Mouse (Mus musculus) naive thymus-derived CD4-positive, alpha-beta T cell, adult 2 months (primary cell): ENCODE data around the gene Calm4.
"Not testable (repeated sequence)": the region's sequence is repeated elsewhere in the genome, so short reads cannot be mapped to it uniquely, and the experiment has no call there.

Experiments
- DNase-seq: peaks from one replicate; pipeline ENCODE4 v3.0.0-alpha.2; 2011; ENCODE audit warnings: low read depth

Calm4 gene

GRCm38 (mm10) chr13:3837312-3837807 lies at the start of gene Calm4:
Gene Calm4, plus strand, starts transcription at chr13:3837757.
- DNase-seq = not testable (repeated sequence)

GRCm38 (mm10) chr13:3788588-3788987 lies 49.0 kb upstream of the Calm4 start:
- DNase-seq = no peak

- DNase-seq = no peak
These were observed 48.0 kb upstream of the Calm4 start for GRCm38 (mm10) chr13:3789531-3789930.

- DNase-seq = no peak
These were observed 40.9 kb upstream of the Calm4 start for GRCm38 (mm10) chr13:3796649-3797048.

- DNase-seq = no peak
These were observed 38.8 kb upstream of the Calm4 start for GRCm38 (mm10) chr13:3798751-3799150.

GRCm38 (mm10) chr13:3799386-3799785 lies 38.2 kb upstream of the Calm4 start:
- DNase-seq = no peak

GRCm38 (mm10) chr13:3804186-3804585 lies 33.4 kb upstream of the Calm4 start, which contains the start of gene Calml3:
Gene Calml3, minus strand, starts transcription at chr13:3804316.
- DNase-seq = no peak

- no peak for DNase-seq
These were observed 32.4 kb upstream of the Calm4 start for GRCm38 (mm10) chr13:3805132-3805531.

GRCm38 (mm10) chr13:3805638-3806037 lies 31.9 kb upstream of the Calm4 start:
- no peak for DNase-seq

GRCm38 (mm10) chr13:3807131-3807827 lies 30.3 kb upstream of the Calm4 start:
- DNase-seq = no peak

- DNase-seq = no peak
These were observed 19.4 kb upstream of the Calm4 start for GRCm38 (mm10) chr13:3818012-3818739.

- DNase-seq = no peak
These were observed 18.8 kb upstream of the Calm4 start for GRCm38 (mm10) chr13:3818740-3819076.

GRCm38 (mm10) chr13:3822105-3822504 lies 15.5 kb upstream of the Calm4 start:
- no peak for DNase-seq

GRCm38 (mm10) chr13:3825726-3826125 lies 11.8 kb upstream of the Calm4 start:
- DNase-seq = no peak

GRCm38 (mm10) chr13:3831546-3831945 lies 6.0 kb upstream of the Calm4 start:
- DNase-seq = no peak

- no peak for DNase-seq
These were observed 5.6 kb upstream of the Calm4 start for GRCm38 (mm10) chr13:3831994-3832393.

- no peak for DNase-seq
These were observed 5.1 kb upstream of the Calm4 start for GRCm38 (mm10) chr13:3832450-3832849.

GRCm38 (mm10) chr13:3833644-3834043 lies 3.9 kb upstream of the Calm4 start:
- DNase-seq = not testable (repeated sequence)

- DNase-seq = not testable (repeated sequence)
These were observed 3.1 kb downstream of the Calm4 start for GRCm38 (mm10) chr13:3840662-3841061.

- no peak for DNase-seq
These were observed 12.8 kb downstream of the Calm4 start for GRCm38 (mm10) chr13:3850330-3850729.

GRCm38 (mm10) chr13:3853648-3854333 lies 16.2 kb downstream of the Calm4 start, which contains the start of gene Calm5:
Gene Calm5, plus strand, starts transcription at chr13:3854173.
- not testable (repeated sequence) for DNase-seq

GRCm38 (mm10) chr13:3854856-3855255 lies 17.3 kb downstream of the Calm4 start:
- DNase-seq = no peak

- DNase-seq = no peak
These were observed 18.7 kb downstream of the Calm4 start for GRCm38 (mm10) chr13:3856252-3856651.
